Comparison of ENCODE assay signal across 18 mouse cellular contexts in the genomic region with DNA sequence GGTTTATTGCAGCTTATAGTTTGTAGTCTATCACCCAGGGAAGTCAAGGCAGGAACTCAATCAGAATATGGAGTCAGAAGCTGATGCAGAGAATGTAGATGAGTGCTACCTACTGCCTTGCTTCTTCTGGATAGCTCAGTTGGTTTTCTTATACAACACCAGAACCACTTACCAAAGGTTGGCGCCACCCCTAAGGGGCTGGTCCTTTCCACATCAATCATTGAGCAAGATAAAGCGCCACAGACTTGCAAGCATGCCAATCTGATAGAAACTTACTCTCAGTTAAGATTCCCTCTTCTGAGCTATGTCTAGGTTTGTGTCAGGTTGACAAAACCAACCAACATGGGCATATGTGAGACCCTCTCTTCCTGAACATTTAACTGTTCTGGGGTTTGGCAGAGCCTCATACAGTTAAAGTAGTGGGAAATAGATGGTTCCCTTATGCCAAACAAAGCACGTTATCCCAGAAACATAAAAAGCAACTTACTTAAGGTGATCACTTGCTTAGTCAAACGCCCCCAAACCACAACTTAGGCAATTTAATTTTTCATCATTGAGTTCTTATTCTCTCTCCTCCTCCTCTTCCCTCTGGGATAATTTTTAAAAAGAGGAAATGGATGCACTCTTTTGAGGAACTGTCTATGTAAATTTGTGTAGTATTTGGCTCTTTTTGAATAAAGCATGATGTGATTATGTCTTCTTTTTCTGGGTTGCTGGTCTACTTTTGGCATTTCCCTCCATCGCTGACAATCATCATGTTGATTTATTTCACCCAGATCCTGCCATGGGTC.
DNase-seq lines count a peak whose midpoint lies in the region; ATAC-seq lines count a peak whose summit lies in the region.
"Had no signal": no experiment of that assay in that cellular context is flagged by ENCODE, and none has a peak within 500 bp of the region (broad histone marks: within the 10 kb centered on the region; RNA-seq: fewer than 3 reads in every experiment).

No protein-coding gene starts in this region.

- DNase-seq in frontal cortex, adult 2 months (ENCODE audit: extremely low spot score in 1 of 2, low spot score in 1 of 2): no peak
- DNase-seq in 416B (ENCODE audit: low read depth): peak; percentile 70
- DNase-seq in right cerebral cortex, postnatal 36 days (ENCODE audit: low spot score in 2 of 2): no peak
- DNase-seq in heart, adult 18-20 months: no peak
- DNase-seq: cerebellum, adult 2 months; cerebellum, postnatal 14 days; gastrocnemius, adult 2 months; gastrocnemius, postnatal 25 days; heart, adult 11 months; heart, postnatal 14 days; kidney, adult 11 months had no signal

- peak; percentile 6; the same call in 1 of the 2 replicates for ATAC-seq in frontal cortex, adult (ENCODE audit: low TSS enrichment)
- ATAC-seq in common myeloid progenitor, adult 5-6 weeks (replicated peaks; ENCODE audit: low read depth, poor library complexity, severe bottlenecking): peak; percentile 50; the same call in 1 of the 2 replicates
- 0 out of 2 replicates have a peak, but pooled peaks have one; percentile 37 for ATAC-seq in megakaryocyte-erythroid progenitor cell, adult 5-6 weeks (replicated peaks; ENCODE audit: low FRiP score, low TSS enrichment, poor library complexity, severe bottlenecking)
- ATAC-seq: activated CD4-positive, CD25-positive, alpha-beta regulatory T cell, adult 4 months; forebrain, embryonic 16.5 days; hindbrain, postnatal 0 days; Patski had no signal
